Mouse (Mus musculus): ENCODE measurements at regions not wholly inside any gene's neighbourhood (a gene's known extent, or its start where the extent isn't known, plus 50 kb on each side); places are given as distances from the start of the nearest gene placed in this dataset.
"Not testable (repeated sequence)": the region's sequence is repeated elsewhere in the genome, so short reads cannot be mapped to it uniquely, and the experiment has no call there.

- not testable (repeated sequence) for DNase-seq
Observed at GRCm38 (mm10) chr17:27279491-27280288, 75.4 kb upstream of the Lemd2 start.

GRCm38 (mm10) chr17:27277786-27278185 is 73.5 kb upstream of the Lemd2 start:
- DNase-seq, result not testable (repeated sequence)

- DNase-seq, result not testable (repeated sequence)
Observed at GRCm38 (mm10) chr17:27271756-27272155, 67.5 kb upstream of the Lemd2 start.

GRCm38 (mm10) chr17:27270776-27271175 is 66.5 kb upstream of the Lemd2 start:
- DNase-seq, result not testable (repeated sequence)

GRCm38 (mm10) chr17:27264607-27265006 is 60.3 kb upstream of the Lemd2 start:
- not testable (repeated sequence) for DNase-seq

GRCm38 (mm10) chr17:27262607-27263006 is 58.3 kb upstream of the Lemd2 start:
- no peak for DNase-seq

- DNase-seq, result no peak
Observed at GRCm38 (mm10) chr17:27261981-27262380, 57.7 kb upstream of the Lemd2 start.

- no peak for DNase-seq
Observed at GRCm38 (mm10) chr17:27261251-27261650, 57.0 kb upstream of the Lemd2 start.

- no peak for DNase-seq
Observed at GRCm38 (mm10) chr17:27260116-27260515, 55.8 kb upstream of the Lemd2 start.

- DNase-seq, result no peak
Observed at GRCm38 (mm10) chr17:27257345-27257744, 53.1 kb upstream of the Lemd2 start.

GRCm38 (mm10) chr17:27255804-27256203 is 51.5 kb upstream of the Lemd2 start:
- no peak for DNase-seq

Data from layer of hippocampus, adult 9-11 months (tissue).